Mouse (Mus musculus) mature B cell (primary cell): Measurements from ENCODE around the gene Mrm3.

Source experiments
- in situ Hi-C: fragments of 300-500 bp; cut with MboI; formaldehyde crosslinking; loops from 2 replicates; pipeline ENCODE4 v1.14.3; 2019

Gene Mrm3

GRCm38 (mm10) chr11:76252036-76252435, 8.5 kb downstream of the Mrm3 start:
- in situ Hi-C loops = no loop called here

- in situ Hi-C loops = no loop called here
Measured at GRCm38 (mm10) chr11:76253145-76253917, 9.8 kb downstream of the Mrm3 start.

- in situ Hi-C loops = no loop called here
Measured at GRCm38 (mm10) chr11:76253918-76254264, 10.4 kb downstream of the Mrm3 start.

GRCm38 (mm10) chr11:76255431-76256001, 12.0 kb downstream of the Mrm3 start:
- in situ Hi-C loops = loop anchor here (5.0 kb wide), 1 partner anchor 152 kb away; the partner anchor contains the start of gene Timm22

- in situ Hi-C loops = loop anchor here (5.0 kb wide), 1 partner anchor 151 kb away; the partner anchor contains the start of gene Timm22
Measured at GRCm38 (mm10) chr11:76256129-76256528, 12.6 kb downstream of the Mrm3 start.

GRCm38 (mm10) chr11:76257386-76257785, 13.9 kb downstream of the Mrm3 start:
- in situ Hi-C loops = loop anchor here (5.0 kb wide), 1 partner anchor 150 kb away; the partner anchor contains the start of gene Timm22

GRCm38 (mm10) chr11:76258511-76258910, 15.0 kb downstream of the Mrm3 start:
- in situ Hi-C loops = loop anchor here (5.0 kb wide), 1 partner anchor 149 kb away; the partner anchor contains the start of gene Timm22

- in situ Hi-C loops = no loop called here
Measured at GRCm38 (mm10) chr11:76260208-76261050, 16.9 kb downstream of the Mrm3 start.

GRCm38 (mm10) chr11:76261224-76261623, 17.7 kb downstream of the Mrm3 start:
- in situ Hi-C loops = no loop called here

GRCm38 (mm10) chr11:76262611-76263351, 19.3 kb downstream of the Mrm3 start:
- in situ Hi-C loops = no loop called here

GRCm38 (mm10) chr11:76267550-76267949, 24.0 kb downstream of the Mrm3 start:
- in situ Hi-C loops = no loop called here

GRCm38 (mm10) chr11:76268001-76268459, 24.5 kb downstream of the Mrm3 start:
- in situ Hi-C loops = no loop called here

GRCm38 (mm10) chr11:76268521-76269065, 25.1 kb downstream of the Mrm3 start:
- in situ Hi-C loops = no loop called here

- in situ Hi-C loops = no loop called here
Measured at GRCm38 (mm10) chr11:76272440-76272839, 28.9 kb downstream of the Mrm3 start.

GRCm38 (mm10) chr11:76278960-76279852, 35.7 kb downstream of the Mrm3 start:
- in situ Hi-C loops = no loop called here

GRCm38 (mm10) chr11:76279971-76280370, 36.5 kb downstream of the Mrm3 start:
- in situ Hi-C loops = no loop called here

GRCm38 (mm10) chr11:76283841-76284240, 40.3 kb downstream of the Mrm3 start:
- in situ Hi-C loops = no loop called here

- in situ Hi-C loops = no loop called here
Measured at GRCm38 (mm10) chr11:76285431-76286075, 42.0 kb downstream of the Mrm3 start.

GRCm38 (mm10) chr11:76286534-76287126, 43.1 kb downstream of the Mrm3 start:
- in situ Hi-C loops = no loop called here
